Mouse (Mus musculus) limb, embryonic 12.5 days (tissue): Measurements from ENCODE around the gene Bcl2l12. TPM values are rescaled to one million over a fixed set of nuclear protein-coding genes. Genes with fewer than 3 reads are reported as not detected.

Source experiments
- ATAC-seq: fragments of 200-750 bp; cut with Nextera tagmentation; 2 replicates; pipeline ENCODE4 v1.8.0; 2017; ENCODE audit warnings: low read depth, moderate TSS enrichment; ENCODE audit not compliant: insufficient number of reproducible peaks, insufficient read depth, low FRiP score, low TSS enrichment
- H3K27ac ChIP-seq: fragments of 300-500 bp; sonication (generic); 2 replicates; pipeline ENCODE4 v1.5.1; 2016; ENCODE audit warnings: mild to moderate bottlenecking, moderate library complexity
- H3K27me3 ChIP-seq: fragments of 300-500 bp; sonication (generic); 2 replicates; pipeline ENCODE4 v1.6.1; 2016; ENCODE audit warnings: mild to moderate bottlenecking, moderate library complexity
- H3K36me3 ChIP-seq: fragments of 300-500 bp; sonication (generic); 2 replicates; pipeline ENCODE4 v1.6.1; 2016; ENCODE audit warnings: mild to moderate bottlenecking, moderate library complexity
- H3K4me1 ChIP-seq: fragments of 300-500 bp; sonication (generic); replicated peaks from 2 replicates; pipeline ENCODE4 v1.6.1; 2016
- H3K4me2 ChIP-seq: fragments of 300-500 bp; sonication (generic); 2 replicates; pipeline ENCODE4 v1.6.1; 2016; ENCODE audit warnings: mild to moderate bottlenecking, moderate library complexity
- H3K4me3 ChIP-seq: fragments of 300-500 bp; sonication (generic); replicated peaks from 2 replicates; pipeline ENCODE4 v1.5.1; 2016; ENCODE audit warnings: mild to moderate bottlenecking
- H3K9ac ChIP-seq: fragments of 300-500 bp; sonication (generic); replicated peaks from 2 replicates; pipeline ENCODE4 v1.6.1; 2016; ENCODE audit warnings: mild to moderate bottlenecking, moderate library complexity
- H3K9me3 ChIP-seq: fragments of 300-500 bp; sonication (generic); 2 replicates; pipeline ENCODE4 v1.6.1; 2016; ENCODE audit warnings: mild to moderate bottlenecking, moderate library complexity
- WGBS: fragments of 180-500 bp; shearing (Covaris S2); methylation state at CpG from one replicate; pipeline ENCODE4 v1.1.7; 2016; 5-methylcytosine and 5-hydroxymethylcytosine counted together
- polyA plus RNA-seq: library from polyadenylated mRNA; unstranded; fragments of >200 nt; fragmentation: Nextera tagmentation; extraction: Ambion mirVana; gene quantifications from 2 replicates; pipeline ENCODE4 v1.2.1, GENCODE M21; 2016

Bcl2l12 gene
- 87.3 and 96.8 TPM in 2 replicates for polyA plus RNA-seq

DNA sequence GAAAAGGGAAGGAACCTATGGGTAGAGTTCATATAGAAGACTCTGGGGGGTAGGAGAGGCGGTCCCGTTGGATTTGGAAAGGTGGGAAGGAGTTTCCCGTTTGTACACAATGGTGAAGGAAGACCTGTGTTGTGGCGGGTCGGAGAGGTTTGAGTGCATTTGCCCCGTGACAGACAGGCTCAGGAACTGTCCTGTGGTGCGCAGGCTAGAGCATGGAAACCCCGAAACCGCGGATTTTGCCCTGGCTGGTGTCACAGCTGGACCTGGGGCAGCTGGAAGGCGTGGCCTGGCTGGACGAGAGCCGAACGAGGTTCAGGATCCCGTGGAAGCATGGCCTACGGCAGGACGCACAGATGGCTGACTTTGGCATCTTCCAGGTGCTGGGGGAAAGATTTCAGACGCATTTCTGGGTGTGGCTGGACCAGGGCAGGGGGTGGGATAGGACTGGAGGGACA, at the start of gene Bcl2l12:
TSS of gene Bcl2l12 (minus strand) at position 212 of the 455 bp plus-strand sequence.
- no peak for ATAC-seq
- H3K4me3 ChIP-seq = peak within 1 kb of the TSS; percentile 58
- no peaks in the 10 kb centered on the region for H3K9me3 ChIP-seq
- 1% methylated on average over 18 of the region's 18 CpGs for WGBS
- H3K27ac ChIP-seq = peak within 1 kb of the TSS; percentile 90
- peak within 1 kb of the TSS; percentile 79 for H3K9ac ChIP-seq
- H3K4me2 ChIP-seq = peak within 1 kb of the TSS; percentile 94
- H3K27me3 ChIP-seq = no peaks in the 10 kb centered on the region
- peaks cover 33% of the 10 kb centered on the region for H3K4me1 ChIP-seq
- peaks cover 72% of the 10 kb centered on the region for H3K36me3 ChIP-seq

DNA sequence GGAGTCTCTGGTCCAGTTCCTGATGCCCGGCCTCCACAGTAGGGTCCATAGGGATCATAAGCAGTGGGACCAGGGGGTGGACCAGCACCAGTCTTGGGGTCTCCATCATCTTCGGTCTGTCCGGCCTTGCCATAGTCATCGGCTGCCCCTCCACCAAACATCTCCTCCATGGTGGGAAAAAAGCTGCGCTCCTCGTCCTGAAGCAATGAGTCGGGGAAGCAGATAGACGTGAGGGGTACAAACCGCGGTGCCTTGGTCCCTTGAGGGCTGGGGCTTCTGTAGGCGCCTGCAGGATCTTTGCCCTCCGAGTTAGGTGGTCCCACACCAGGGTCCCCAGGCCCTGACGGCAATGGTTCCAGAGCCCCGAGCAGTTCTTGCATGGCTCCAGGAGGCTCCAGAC, 49.0 kb upstream of the Bcl2l12 start:
- Histone ChIP-seq H3K4me2 (no peak overlapping the region), H3K27ac (no peak overlapping the region), H3K27me3 (no peaks in the 10 kb centered on the region), H3K9me3 (no peaks in the 10 kb centered on the region), H3K4me3 (no peak overlapping the region), H3K36me3 (peaks cover 84% of the 10 kb centered on the region), H3K9ac (no peak overlapping the region), H3K4me1 (peaks cover 20% of the 10 kb centered on the region)
- ATAC-seq = no peak
- 96% methylated on average over 14 of the region's 14 CpGs for whole genome bisulfite sequencing

- no peaks in the 10 kb centered on the region for H3K9me3 ChIP-seq
- no peak overlapping the region for H3K4me3 ChIP-seq
- H3K4me1 ChIP-seq = peaks cover 20% of the 10 kb centered on the region
- no peak overlapping the region for H3K9ac ChIP-seq
- H3K36me3 ChIP-seq = peaks cover 90% of the 10 kb centered on the region
- 95% methylated on average over 26 of the region's 26 CpGs for WGBS
- ATAC-seq = no peak
- no peak overlapping the region for H3K27ac ChIP-seq
- H3K4me2 ChIP-seq = no peak overlapping the region
- H3K27me3 ChIP-seq = no peaks in the 10 kb centered on the region
These were observed 48.4 kb upstream of the Bcl2l12 start for GRCm38 (mm10) chr7:45046853-45047350.

GRCm38 (mm10) chr7:45045741-45046140, 47.2 kb upstream of the Bcl2l12 start:
- Histone ChIP-seq H3K9me3 (no peaks in the 10 kb centered on the region), H3K27ac (no peak overlapping the region), H3K9ac (no peak overlapping the region), H3K36me3 (peaks cover 100% of the 10 kb centered on the region), H3K4me2 (no peak overlapping the region), H3K4me3 (no peak overlapping the region), H3K4me1 (peaks cover 10% of the 10 kb centered on the region; the same call in 1 of the 2 replicates), H3K27me3 (no peaks in the 10 kb centered on the region)
- 95% methylated on average over 22 of the region's 22 CpGs for WGBS
- ATAC-seq = no peak

- Histone ChIP-seq H3K27me3 (no peaks in the 10 kb centered on the region), H3K9ac (no peak overlapping the region), H3K36me3 (peaks cover 100% of the 10 kb centered on the region), H3K4me2 (no peak overlapping the region), H3K4me1 (0 out of 2 replicates have a peak, but pooled peaks cover 3% of the 10 kb centered on the region), H3K9me3 (no peaks in the 10 kb centered on the region), H3K27ac (no peak overlapping the region), H3K4me3 (no peak overlapping the region)
- no peak for ATAC-seq
- 94% methylated on average over 14 of the region's 14 CpGs for WGBS
These were observed 44.8 kb upstream of the Bcl2l12 start for GRCm38 (mm10) chr7:45043307-45043706.

- H3K4me2 ChIP-seq = no peak overlapping the region
- H3K36me3 ChIP-seq = peaks cover 100% of the 10 kb centered on the region
- H3K27ac ChIP-seq = no peak overlapping the region
- H3K4me1 ChIP-seq = no peaks in the 10 kb centered on the region
- WGBS = 92% methylated on average over 9 of the region's 9 CpGs
- no peaks in the 10 kb centered on the region for H3K9me3 ChIP-seq
- H3K27me3 ChIP-seq = no peaks in the 10 kb centered on the region
- H3K9ac ChIP-seq = no peak overlapping the region
- no peak for ATAC-seq
- no peak overlapping the region for H3K4me3 ChIP-seq
These were observed 42.3 kb upstream of the Bcl2l12 start for GRCm38 (mm10) chr7:45040851-45041250.

- Histone ChIP-seq H3K9ac (no peak overlapping the region), H3K9me3 (no peaks in the 10 kb centered on the region), H3K4me2 (no peak overlapping the region), H3K27me3 (no peaks in the 10 kb centered on the region), H3K4me3 (no peak overlapping the region), H3K4me1 (no peaks in the 10 kb centered on the region), H3K27ac (no peak overlapping the region), H3K36me3 (peaks cover 100% of the 10 kb centered on the region)
- 94% methylated on average over 9 of the region's 9 CpGs for WGBS
- ATAC-seq = no peak
These were observed 39.9 kb upstream of the Bcl2l12 start for GRCm38 (mm10) chr7:45038411-45038810.

DNA sequence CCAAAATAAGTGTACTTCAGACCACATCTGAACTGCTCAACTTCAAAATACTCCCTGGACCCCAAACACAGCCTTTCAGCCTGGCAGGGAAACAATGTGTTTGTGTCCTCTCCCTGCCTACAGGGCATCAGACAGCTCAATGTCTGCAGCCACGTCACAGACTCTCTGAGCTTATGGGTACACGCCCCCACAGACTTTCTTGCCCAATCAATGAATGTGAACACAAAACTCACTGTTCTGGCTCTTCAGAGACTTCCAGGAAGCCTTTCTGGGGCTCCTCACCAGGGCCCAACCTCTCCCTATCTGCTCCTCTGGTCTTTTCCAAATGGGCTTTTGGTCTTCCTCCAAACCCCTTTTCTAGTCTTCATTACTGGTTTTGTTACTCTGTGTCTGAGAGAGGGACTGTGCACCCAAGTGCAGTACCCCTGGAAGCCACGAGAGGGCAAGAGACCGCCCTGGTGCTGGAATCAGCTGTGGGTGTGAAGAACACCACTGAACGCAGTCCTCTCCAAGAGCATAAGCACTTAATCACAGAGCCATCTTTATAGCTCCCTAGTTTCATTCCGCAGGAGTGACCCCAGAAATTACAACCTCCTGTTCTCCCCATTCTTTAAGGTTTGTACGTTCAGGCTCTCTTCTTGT, 39.3 kb upstream of the Bcl2l12 start:
- Histone ChIP-seq H3K4me2 (no peak overlapping the region), H3K36me3 (peaks cover 100% of the 10 kb centered on the region), H3K27ac (no peak overlapping the region), H3K4me1 (no peaks in the 10 kb centered on the region), H3K9me3 (no peaks in the 10 kb centered on the region), H3K27me3 (no peaks in the 10 kb centered on the region), H3K4me3 (no peak overlapping the region), H3K9ac (no peak overlapping the region)
- 71% methylated on average over 7 of the region's 7 CpGs for WGBS
- ATAC-seq = no peak

DNA sequence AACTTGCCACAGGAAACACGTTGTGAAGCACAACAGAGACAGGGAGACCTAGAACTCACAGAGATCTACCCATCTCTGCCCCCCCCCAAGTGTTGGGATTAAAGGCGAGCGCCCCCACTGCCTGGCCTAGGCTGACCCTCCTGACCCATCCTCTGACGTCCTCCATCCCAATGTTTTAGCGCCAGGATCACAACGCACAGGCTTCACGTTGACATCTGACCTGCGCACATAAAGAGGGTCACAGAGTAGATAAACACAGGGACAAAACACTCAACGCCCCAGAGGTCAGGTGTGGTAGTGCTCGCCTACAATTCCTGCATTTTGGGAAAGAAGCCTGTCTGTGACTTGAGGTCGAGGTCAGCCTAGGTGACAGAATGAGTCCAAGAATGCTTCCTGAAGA, 38.2 kb upstream of the Bcl2l12 start:
- Histone ChIP-seq H3K4me2 (no peak overlapping the region), H3K36me3 (peaks cover 100% of the 10 kb centered on the region), H3K4me3 (no peak overlapping the region), H3K4me1 (no peaks in the 10 kb centered on the region), H3K27me3 (no peaks in the 10 kb centered on the region), H3K27ac (no peak overlapping the region), H3K9me3 (no peaks in the 10 kb centered on the region), H3K9ac (no peak overlapping the region)
- 88% methylated on average over 11 of the region's 11 CpGs for WGBS
- ATAC-seq = no peak

- no peaks in the 10 kb centered on the region for H3K27me3 ChIP-seq
- no peak overlapping the region for H3K9ac ChIP-seq
- no peak overlapping the region for H3K27ac ChIP-seq
- H3K4me1 ChIP-seq = no peaks in the 10 kb centered on the region
- 91% methylated on average over 3 of the region's 3 CpGs for WGBS
- no peak overlapping the region for H3K4me2 ChIP-seq
- H3K36me3 ChIP-seq = peaks cover 100% of the 10 kb centered on the region
- no peak for ATAC-seq
- no peaks in the 10 kb centered on the region for H3K9me3 ChIP-seq
- H3K4me3 ChIP-seq = no peak overlapping the region
These were observed 37.1 kb upstream of the Bcl2l12 start for GRCm38 (mm10) chr7:45035631-45036030.

- WGBS = 94% methylated on average over 19 of the region's 19 CpGs
- Histone ChIP-seq H3K9ac (no peak overlapping the region), H3K4me1 (no peaks in the 10 kb centered on the region), H3K4me2 (no peak overlapping the region), H3K36me3 (peaks cover 100% of the 10 kb centered on the region), H3K27me3 (no peaks in the 10 kb centered on the region), H3K27ac (no peak overlapping the region), H3K4me3 (no peak overlapping the region), H3K9me3 (no peaks in the 10 kb centered on the region)
- no peak for ATAC-seq
These were observed 35.3 kb upstream of the Bcl2l12 start for GRCm38 (mm10) chr7:45033722-45034359.
